Mouse (Mus musculus) midbrain, embryonic 14.5 days (tissue): ENCODE results near the gene Fignl2. TPM values are rescaled to one million over a fixed set of nuclear protein-coding genes. Genes with fewer than 3 reads are reported as not detected.
A peak's percentile ranks its signal among the peaks of the same experiment; 100 is the strongest.

Experiments used
- ATAC-seq: fragments of 200-750 bp; cut with Nextera tagmentation; 2 replicates; pipeline ENCODE4 v1.8.0; 2017; ENCODE audit warnings: moderate number of reproducible peaks, moderate library complexity; ENCODE audit not compliant: low FRiP score, low TSS enrichment
- DNase-seq: peaks from one replicate; pipeline ENCODE4 v3.0.0-alpha.2; 2015
- H3K27ac ChIP-seq: fragments of 300-500 bp; sonication (generic); replicated peaks from 2 replicates; pipeline ENCODE4 v1.5.1; 2014; ENCODE audit warnings: mild to moderate bottlenecking, low read depth, low read length, moderate library complexity
- H3K27me3 ChIP-seq: fragments of 300-500 bp; sonication (generic); 2 replicates; pipeline ENCODE4 v1.6.1; 2014; ENCODE audit warnings: low read length, control low read depth, mixed read lengths; ENCODE audit not compliant: control insufficient read depth, insufficient read depth
- H3K36me3 ChIP-seq: fragments of 300-500 bp; sonication (generic); 2 replicates; pipeline ENCODE4 v1.6.1; 2014; ENCODE audit warnings: low read length, control low read depth; ENCODE audit not compliant: control insufficient read depth, insufficient read depth
- H3K4me1 ChIP-seq: fragments of 300-500 bp; sonication (generic); 2 replicates; pipeline ENCODE4 v1.6.1; 2014; ENCODE audit warnings: mild to moderate bottlenecking, antibody characterized with exemption, low read length, control low read depth; ENCODE audit not compliant: control insufficient read depth, insufficient read depth
- H3K4me2 ChIP-seq: fragments of 300-500 bp; sonication (generic); 2 replicates; pipeline ENCODE4 v1.6.1; 2014; ENCODE audit warnings: mild to moderate bottlenecking, low read length, moderate library complexity
- H3K4me3 ChIP-seq: fragments of 300-500 bp; sonication (generic); replicated peaks from 2 replicates; pipeline ENCODE4 v1.5.1; 2014; ENCODE audit warnings: low read depth, low read length
- H3K9ac ChIP-seq: fragments of 300-500 bp; sonication (generic); replicated peaks from 2 replicates; pipeline ENCODE4 v1.6.1; 2014; ENCODE audit warnings: mild to moderate bottlenecking, low read length, moderate library complexity
- H3K9me3 ChIP-seq: fragments of 300-500 bp; sonication (generic); 2 replicates; pipeline ENCODE4 v1.6.1; 2016; ENCODE audit warnings: low read length, control low read depth, mixed read lengths; ENCODE audit not compliant: control insufficient read depth
- WGBS: fragments of 180-500 bp; shearing (Covaris S2); extraction: QIAGEN DNeasy Blood & Tissue Kit; methylation state at CpG from one replicate; pipeline ENCODE4 v1.1.7; 2014; 5-methylcytosine and 5-hydroxymethylcytosine counted together
- polyA plus RNA-seq: library from polyadenylated mRNA; unstranded; fragments of >200 nt; fragmentation: Nextera tagmentation; extraction: Ambion mirVana; gene quantifications from 2 replicates; pipeline ENCODE4 v1.2.1, GENCODE M21; 2014

Fignl2 gene
- polyA plus RNA-seq, 1 experiment from 2014 or later, result 0.09 TPM

GRCm38 (mm10) chr15:101076071-101077000 is 2.0 kb downstream of the Fignl2 start:
- Histone ChIP-seq H3K36me3 (no peaks in the 10 kb centered on the region), H3K4me2 (peak overlapping the region; percentile 89), H3K27me3 (no peaks in the 10 kb centered on the region), H3K9me3 (no peaks in the 10 kb centered on the region), H3K4me3 (peak overlapping the region; percentile 58), H3K27ac (peak overlapping the region; percentile 73), H3K4me1 (peaks cover 23% of the 10 kb centered on the region), H3K9ac (peak overlapping the region; percentile 76; the same call in 1 of the 2 replicates)
- ATAC-seq (peak; percentile 19; the same call in 1 of the 2 replicates), DNase-seq (peak; percentile 63)
- WGBS, result 3% methylated on average over 26 of the region's 26 CpGs

- peak overlapping the region; percentile 73; the same call in 1 of the 2 replicates for H3K27ac ChIP-seq
- WGBS, result 21% methylated on average over 5 of the region's 5 CpGs
- H3K4me2 ChIP-seq, result peak overlapping the region; percentile 89
- DNase-seq (no peak), ATAC-seq (no peak)
- H3K9ac ChIP-seq, result no peak overlapping the region; the same call in 1 of the 2 replicates
- peaks cover 25% of the 10 kb centered on the region for H3K4me1 ChIP-seq
- H3K4me3 ChIP-seq, result 0 out of 2 replicates have a peak overlapping the region, but pooled peaks have one; percentile 58
- H3K9me3 ChIP-seq, result no peaks in the 10 kb centered on the region
- H3K36me3 ChIP-seq, result no peaks in the 10 kb centered on the region
- no peaks in the 10 kb centered on the region for H3K27me3 ChIP-seq
Measured at GRCm38 (mm10) chr15:101075656-101076055, 2.7 kb downstream of the Fignl2 start.

GRCm38 (mm10) chr15:101075150-101075549 is 3.2 kb downstream of the Fignl2 start:
- Histone ChIP-seq H3K27me3 (no peaks in the 10 kb centered on the region), H3K9ac (no peak overlapping the region), H3K4me2 (no peak overlapping the region), H3K27ac (no peak overlapping the region), H3K36me3 (no peaks in the 10 kb centered on the region), H3K4me3 (no peak overlapping the region), H3K4me1 (peaks cover 30% of the 10 kb centered on the region), H3K9me3 (no peaks in the 10 kb centered on the region)
- no peak for ATAC-seq
- WGBS, result 64% methylated on average over 4 of the region's 4 CpGs
- DNase-seq, result no peak

GRCm38 (mm10) chr15:101074067-101074466 is 4.3 kb downstream of the Fignl2 start:
- H3K27me3 ChIP-seq, result no peaks in the 10 kb centered on the region
- H3K9ac ChIP-seq, result no peak overlapping the region
- DNase-seq (no peak), ATAC-seq (no peak)
- H3K4me2 ChIP-seq, result no peak overlapping the region
- 68% methylated on average over 5 of the region's 5 CpGs for WGBS
- H3K4me3 ChIP-seq, result no peak overlapping the region
- H3K4me1 ChIP-seq, result peaks cover 38% of the 10 kb centered on the region
- H3K36me3 ChIP-seq, result no peaks in the 10 kb centered on the region
- no peaks in the 10 kb centered on the region for H3K9me3 ChIP-seq
- no peak overlapping the region for H3K27ac ChIP-seq

- H3K9me3 ChIP-seq, result no peaks in the 10 kb centered on the region
- no peak overlapping the region for H3K4me3 ChIP-seq
- DNase-seq (no peak), ATAC-seq (no peak)
- H3K9ac ChIP-seq, result no peak overlapping the region
- no peak overlapping the region for H3K4me2 ChIP-seq
- H3K27me3 ChIP-seq, result no peaks in the 10 kb centered on the region
- no peak overlapping the region for H3K27ac ChIP-seq
- no peaks in the 10 kb centered on the region for H3K36me3 ChIP-seq
- WGBS, result 66% methylated on average over 2 of the region's 2 CpGs
- peaks cover 37% of the 10 kb centered on the region for H3K4me1 ChIP-seq
Measured at GRCm38 (mm10) chr15:101072736-101073135, 5.6 kb downstream of the Fignl2 start.

- DNase-seq, result no peak
- Histone ChIP-seq H3K9me3 (no peaks in the 10 kb centered on the region), H3K4me3 (no peak overlapping the region), H3K4me2 (no peak overlapping the region), H3K4me1 (peaks cover 38% of the 10 kb centered on the region), H3K36me3 (no peaks in the 10 kb centered on the region), H3K27ac (no peak overlapping the region), H3K9ac (no peak overlapping the region), H3K27me3 (no peaks in the 10 kb centered on the region)
- WGBS, result 31% methylated on average over 5 of the region's 5 CpGs
- ATAC-seq, result no peak
Measured at GRCm38 (mm10) chr15:101070762-101071161, 7.6 kb downstream of the Fignl2 start.

- H3K27ac ChIP-seq, result no peak overlapping the region
- 45% methylated on average over 9 of the region's 9 CpGs for WGBS
- no peaks in the 10 kb centered on the region for H3K9me3 ChIP-seq
- no peak overlapping the region for H3K9ac ChIP-seq
- no peak overlapping the region for H3K4me3 ChIP-seq
- no peak overlapping the region for H3K4me2 ChIP-seq
- no peaks in the 10 kb centered on the region for H3K36me3 ChIP-seq
- H3K27me3 ChIP-seq, result no peaks in the 10 kb centered on the region
- ATAC-seq (no peak), DNase-seq (no peak)
- H3K4me1 ChIP-seq, result peaks cover 41% of the 10 kb centered on the region
Measured at GRCm38 (mm10) chr15:101069641-101070190, 8.7 kb downstream of the Fignl2 start.

- no peak overlapping the region for H3K4me2 ChIP-seq
- H3K36me3 ChIP-seq, result no peaks in the 10 kb centered on the region
- no peak overlapping the region for H3K9ac ChIP-seq
- no peak for ATAC-seq
- no peaks in the 10 kb centered on the region for H3K27me3 ChIP-seq
- no peak overlapping the region for H3K4me3 ChIP-seq
- no peaks in the 10 kb centered on the region for H3K9me3 ChIP-seq
- H3K4me1 ChIP-seq, result peaks cover 41% of the 10 kb centered on the region
- no peak overlapping the region for H3K27ac ChIP-seq
- no peak for DNase-seq
- WGBS, result 39% methylated on average over 4 of the region's 4 CpGs
Measured at GRCm38 (mm10) chr15:101068671-101069070, 9.7 kb downstream of the Fignl2 start.
